Mouse (Mus musculus) lung, postnatal 25 days (tissue): Measurements from ENCODE around the gene Olfr472.
"Not testable (repeated sequence)": the region's sequence is repeated elsewhere in the genome, so short reads cannot be mapped to it uniquely, and the experiment has no call there.

Experiments used
- DNase-seq: peaks from one replicate; pipeline ENCODE4 v3.0.0; 2022; ENCODE audit warnings: low spot score

Olfr472 gene

DNA sequence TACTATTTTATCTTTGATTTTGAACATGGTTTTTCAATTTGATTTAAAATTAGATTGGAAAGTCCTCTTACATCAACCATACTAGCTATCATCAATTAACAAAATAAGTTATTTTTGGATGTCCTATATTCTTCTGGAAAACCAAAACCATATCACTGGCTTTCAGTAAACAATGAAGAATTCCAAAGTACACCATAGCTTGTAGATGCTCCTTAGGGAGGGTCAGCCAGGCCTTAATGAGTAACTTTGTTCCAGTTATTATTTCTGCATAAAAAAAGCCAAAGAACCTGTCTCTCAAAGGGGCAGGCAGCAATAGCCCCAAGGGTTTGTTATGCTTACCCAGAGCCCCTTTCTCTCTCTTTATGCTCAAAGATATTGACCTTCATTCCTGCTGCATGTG lies at the start of gene Olfr472:
TSS of gene Olfr472 (plus strand) at position 301 of the 400 bp plus-strand sequence.
- no peak for DNase-seq

DNA sequence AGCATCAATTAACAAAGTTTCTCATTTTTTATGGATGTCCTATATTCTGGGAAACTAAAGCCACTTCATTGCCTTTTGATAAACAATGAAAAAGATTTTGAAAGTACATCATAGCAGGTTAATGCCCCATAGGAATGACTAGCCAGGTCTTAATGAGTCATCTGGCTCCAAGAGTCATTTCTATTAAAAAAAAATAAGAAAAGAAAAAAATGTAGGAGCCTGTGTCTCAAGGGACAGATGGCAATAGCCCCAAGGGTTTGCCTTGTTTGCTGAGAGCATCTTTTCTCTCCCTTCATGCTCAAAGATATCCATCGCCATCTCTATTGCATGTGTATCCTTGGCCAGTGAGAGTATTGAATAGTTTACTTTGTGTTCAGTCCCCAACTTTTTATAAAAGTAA lies 32.4 kb downstream of the Olfr472 start, which contains the start of gene Olfr473:
TSS of gene Olfr473 (plus strand) at position 301 of the 400 bp plus-strand sequence.
- DNase-seq: no peak

- DNase-seq: not testable (repeated sequence)
Observed at GRCm38 (mm10) chr7:107952539-107952938, 54.8 kb downstream of the Olfr472 start.

- DNase-seq: no peak
Observed at GRCm38 (mm10) chr7:107954343-107954742, 56.6 kb downstream of the Olfr472 start, which contains the start of gene Olfr474. Gene Olfr474 (plus strand): TSS chr7:107954643.
